Mouse (Mus musculus) right cerebral cortex, adult 2 months (tissue): Measurements from ENCODE around the gene Vmn2r15.

Source experiments
- DNase-seq, 2 experiments: peaks; one replicate each; pipeline ENCODE4 v3.0.0; 2021 to 2022; ENCODE audit warnings: low spot score in 2 of 2

The Vmn2r15 gene

GRCm38 (mm10) chr5:109297544-109297943 is at the start of gene Vmn2r15:
Gene Vmn2r15, minus strand, starts transcription at chr5:109297644.
- no peak for DNase-seq

GRCm38 (mm10) chr5:109329862-109330261 is 32.4 kb upstream of the Vmn2r15 start, which contains the start of gene Vmn2r16:
Gene Vmn2r16, plus strand, starts transcription at chr5:109330162.
- no peak for DNase-seq

- DNase-seq, result no peak
These were observed 2.8 kb downstream of the Vmn2r15 start for GRCm38 (mm10) chr5:109294655-109295054.
